Mouse (Mus musculus): ENCODE results near the gene Erbin.

DNA sequence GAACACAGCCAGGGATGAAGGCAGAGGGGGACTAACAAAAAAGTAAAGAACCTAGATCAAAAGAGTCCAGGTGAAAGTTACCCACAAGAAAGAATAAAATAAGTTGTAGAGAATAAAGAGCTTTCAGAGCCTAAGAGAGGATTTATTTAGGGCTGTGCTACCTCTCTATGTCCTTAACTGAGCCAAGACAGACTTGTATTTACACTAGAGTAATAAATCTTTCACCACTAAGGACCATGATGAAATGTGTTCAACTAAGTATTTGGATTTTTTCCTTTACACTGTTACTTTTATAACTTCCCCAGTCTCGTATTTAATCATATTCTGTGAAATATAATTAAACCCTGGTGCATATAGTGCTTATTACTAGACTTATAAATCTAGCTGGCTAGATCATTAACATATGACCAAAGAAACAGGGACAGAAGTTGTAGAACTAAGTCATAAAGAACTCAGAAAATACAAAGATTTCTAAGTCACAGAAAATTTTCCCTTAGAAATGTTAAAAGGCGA lies 90.6 kb downstream of the Erbin start:
- no peak for TF ChIP-seq TAL1 (IDR thresholded peaks at IDR 0.05; ENCODE audit: low read length)
- no peak for TF ChIP-seq GATA1 (IDR thresholded peaks at IDR 0.05; ENCODE audit: low read length)
